Mouse (Mus musculus) limb, embryonic 14.5 days (tissue): ENCODE measurements at regions not wholly inside any gene's neighbourhood (a gene's known extent, or its start where the extent isn't known, plus 50 kb on each side); places are given as distances from the start of the nearest gene placed in this dataset.

Source experiments
- ATAC-seq: fragments of 200-750 bp; cut with Nextera tagmentation; 2 replicates; pipeline ENCODE4 v1.8.0; 2017; ENCODE audit warnings: low read depth, moderate number of reproducible peaks, moderate TSS enrichment; ENCODE audit not compliant: low FRiP score
- DNase-seq: peaks from one replicate; pipeline ENCODE4 v3.0.0-alpha.2; 2015; ENCODE audit warnings: low spot score
- H3K27ac ChIP-seq: fragments of 300-500 bp; sonication (generic); replicated peaks from 2 replicates; pipeline ENCODE4 v1.5.1; 2014; ENCODE audit warnings: low read depth, mild to moderate bottlenecking, low read length, moderate library complexity, mixed read lengths
- H3K27me3 ChIP-seq: fragments of 300-500 bp; sonication (generic); 2 replicates; pipeline ENCODE4 v1.6.1; 2014; ENCODE audit warnings: low read length, mixed read lengths; ENCODE audit not compliant: control insufficient read depth, insufficient read depth
- H3K36me3 ChIP-seq: fragments of 300-500 bp; sonication (generic); 2 replicates; pipeline ENCODE4 v1.6.1; 2014; ENCODE audit warnings: mild to moderate bottlenecking, low read length, moderate library complexity, mixed read lengths; ENCODE audit not compliant: control insufficient read depth, insufficient read depth
- H3K4me1 ChIP-seq: fragments of 300-500 bp; sonication (generic); 2 replicates; pipeline ENCODE4 v1.6.1; 2014; ENCODE audit warnings: antibody characterized with exemption, low read length, mixed read lengths; ENCODE audit not compliant: control insufficient read depth, insufficient read depth
- H3K4me2 ChIP-seq: fragments of 300-500 bp; sonication (generic); replicated peaks from 2 replicates; pipeline ENCODE4 v1.6.1; 2014; ENCODE audit warnings: low read depth, mild to moderate bottlenecking, low read length, moderate library complexity; ENCODE audit not compliant: severe bottlenecking
- H3K4me3 ChIP-seq: fragments of 300-500 bp; sonication (generic); replicated peaks from 2 replicates; pipeline ENCODE4 v1.5.1; 2014; ENCODE audit warnings: low read length
- H3K9ac ChIP-seq: fragments of 300-500 bp; sonication (generic); 2 replicates; pipeline ENCODE4 v1.6.1; 2014; ENCODE audit warnings: mild to moderate bottlenecking, low read depth, low read length, moderate library complexity; ENCODE audit not compliant: severe bottlenecking
- H3K9me3 ChIP-seq: fragments of 300-500 bp; sonication (generic); 2 replicates; pipeline ENCODE4 v1.6.1; 2016; ENCODE audit warnings: low read length; ENCODE audit not compliant: control insufficient read depth
- POLR2A ChIP-seq: fragments of 200-500 bp; IDR thresholded peaks from 2 replicates; pipeline ENCODE4 v1.8.0; 2012; ENCODE audit warnings: inconsistent platforms, mild to moderate bottlenecking, moderate library complexity, borderline replicate concordance; ENCODE audit not compliant: insufficient read depth, insufficient read length; ENCODE audit errors: extremely low read depth
- WGBS: fragments of 180-500 bp; shearing (Covaris S2); extraction: QIAGEN DNeasy Blood & Tissue Kit; methylation state at CpG from one replicate; pipeline ENCODE4 v1.1.7; 2014; 5-methylcytosine and 5-hydroxymethylcytosine counted together

DNA sequence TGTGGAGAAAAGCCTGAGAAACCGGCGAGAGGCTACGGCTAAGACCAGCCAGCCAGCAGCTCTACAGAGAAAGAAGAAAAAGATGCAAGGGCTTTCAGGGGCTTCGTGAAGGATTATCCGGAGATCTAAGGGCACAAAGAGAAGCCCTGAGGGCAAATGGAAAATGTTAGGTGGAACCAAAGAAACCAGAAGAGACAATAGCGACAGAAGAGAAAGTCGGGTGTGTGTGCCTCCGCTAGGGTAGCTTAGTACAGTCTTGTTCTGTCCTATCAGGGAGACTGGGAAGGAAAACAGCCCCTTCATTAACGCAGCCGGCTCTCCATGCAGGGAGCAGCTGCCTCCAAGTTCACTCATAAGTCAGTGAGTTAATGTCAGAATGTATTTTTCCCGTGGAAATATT lies 255.1 kb downstream of the Epha4 start:
- H3K27me3 ChIP-seq = no peaks in the 10 kb centered on the region
- H3K4me1 ChIP-seq = peaks cover 35% of the 10 kb centered on the region
- no peak for TF ChIP-seq POLR2A
- no peak overlapping the region for H3K27ac ChIP-seq
- 43% methylated on average over 11 of the region's 11 CpGs for WGBS
- DNase-seq (no peak), ATAC-seq (no peak)
- H3K4me2 ChIP-seq = no peak overlapping the region
- no peak overlapping the region for H3K9ac ChIP-seq
- H3K4me3 ChIP-seq = no peak overlapping the region
- H3K9me3 ChIP-seq = no peaks in the 10 kb centered on the region
- H3K36me3 ChIP-seq = no peaks in the 10 kb centered on the region

DNA sequence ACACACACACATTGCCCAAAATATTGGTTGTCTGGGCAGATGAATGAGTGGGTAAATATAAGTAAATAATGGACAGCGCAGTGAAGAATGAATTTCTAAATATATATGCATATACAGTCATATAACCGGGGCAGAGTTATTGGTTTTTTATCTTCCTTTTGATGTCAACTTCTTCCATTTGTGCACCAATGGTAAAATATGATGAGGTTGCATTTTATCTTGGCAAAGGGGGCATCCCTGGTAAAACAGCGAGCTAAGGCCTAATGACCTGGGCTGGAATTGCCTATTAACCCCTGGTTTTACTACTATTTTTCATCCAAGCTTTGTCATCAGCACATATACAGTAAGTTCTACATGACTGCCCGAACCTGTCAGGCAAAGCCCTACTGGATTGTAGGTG lies 253.2 kb downstream of the Epha4 start:
- H3K4me2 ChIP-seq = no peak overlapping the region
- DNase-seq (no peak), ATAC-seq (no peak)
- H3K9ac ChIP-seq = no peak overlapping the region
- WGBS = 92% methylated on average over 4 of the region's 4 CpGs
- no peaks in the 10 kb centered on the region for H3K27me3 ChIP-seq
- no peak for TF ChIP-seq POLR2A
- no peaks in the 10 kb centered on the region for H3K9me3 ChIP-seq
- H3K4me3 ChIP-seq = no peak overlapping the region
- H3K4me1 ChIP-seq = peaks cover 35% of the 10 kb centered on the region
- H3K36me3 ChIP-seq = no peaks in the 10 kb centered on the region
- no peak overlapping the region for H3K27ac ChIP-seq

DNA sequence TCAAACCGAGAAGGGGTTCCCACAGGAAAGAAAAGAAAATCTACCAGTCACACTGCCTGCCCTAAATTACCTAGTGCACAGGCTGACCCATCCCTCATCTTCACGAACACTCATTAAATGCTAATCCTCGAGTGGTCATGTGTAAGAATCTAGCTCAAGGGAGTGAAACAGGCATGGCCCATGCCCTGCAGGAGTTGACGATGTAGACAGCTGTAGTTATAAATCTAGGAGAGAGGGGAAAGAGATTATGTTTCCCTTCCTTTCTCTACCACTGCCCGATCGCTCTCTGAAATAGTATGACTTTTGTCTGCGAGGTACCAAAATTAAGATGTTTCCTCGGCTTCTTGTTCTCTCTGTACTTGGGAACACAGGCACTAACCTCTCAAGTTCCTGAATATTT lies 249.2 kb downstream of the Epha4 start:
- Histone ChIP-seq H3K4me2 (no peak overlapping the region), H3K9me3 (no peaks in the 10 kb centered on the region), H3K27ac (no peak overlapping the region), H3K4me1 (peaks cover 9% of the 10 kb centered on the region), H3K36me3 (no peaks in the 10 kb centered on the region), H3K9ac (no peak overlapping the region), H3K4me3 (no peak overlapping the region), H3K27me3 (no peaks in the 10 kb centered on the region)
- DNase-seq (no peak), ATAC-seq (no peak)
- no peak for TF ChIP-seq POLR2A
- 27% methylated on average over 8 of the region's 8 CpGs for WGBS

DNA sequence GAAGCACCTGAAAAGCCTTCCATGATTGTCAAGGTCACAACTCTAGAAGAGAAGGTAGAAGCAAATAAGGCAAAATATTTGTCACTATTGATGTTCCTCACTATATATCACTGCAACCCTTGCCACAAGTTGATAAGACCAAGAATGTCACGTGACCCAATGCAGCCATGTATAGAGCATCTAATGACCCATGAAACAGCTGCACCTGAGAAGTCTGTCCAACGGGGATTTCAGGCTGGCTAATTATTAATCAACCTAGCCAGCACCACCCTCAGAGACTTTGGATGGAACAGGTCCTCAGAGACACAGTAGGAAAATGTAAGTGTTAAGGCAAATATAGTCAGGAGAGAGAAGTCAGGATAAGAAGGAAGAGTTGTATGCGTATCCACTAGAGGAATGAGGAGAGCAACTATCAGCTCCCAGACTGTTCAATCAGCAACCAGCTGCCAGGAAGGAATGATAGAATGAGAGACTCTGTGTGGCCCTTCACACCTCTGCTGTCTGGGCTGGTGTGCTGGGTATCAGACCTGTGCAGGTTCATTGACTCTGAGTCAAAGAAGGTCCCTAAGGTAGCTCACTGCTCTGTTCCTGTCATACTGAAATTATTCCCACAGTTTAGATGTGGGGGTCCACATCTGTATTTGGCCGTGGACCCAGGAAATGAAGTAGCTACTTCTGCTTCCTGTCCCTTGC lies 247.4 kb downstream of the Epha4 start:
- H3K4me1 ChIP-seq = peaks cover 9% of the 10 kb centered on the region
- H3K9me3 ChIP-seq = no peaks in the 10 kb centered on the region
- H3K4me3 ChIP-seq = no peak overlapping the region
- no peaks in the 10 kb centered on the region for H3K27me3 ChIP-seq
- no peak overlapping the region for H3K9ac ChIP-seq
- no peak for DNase-seq
- ATAC-seq = no peak
- 80% methylated on average over 4 of the region's 4 CpGs for WGBS
- no peaks in the 10 kb centered on the region for H3K36me3 ChIP-seq
- no peak overlapping the region for H3K27ac ChIP-seq
- no peak overlapping the region for H3K4me2 ChIP-seq
- no peak for TF ChIP-seq POLR2A

DNA sequence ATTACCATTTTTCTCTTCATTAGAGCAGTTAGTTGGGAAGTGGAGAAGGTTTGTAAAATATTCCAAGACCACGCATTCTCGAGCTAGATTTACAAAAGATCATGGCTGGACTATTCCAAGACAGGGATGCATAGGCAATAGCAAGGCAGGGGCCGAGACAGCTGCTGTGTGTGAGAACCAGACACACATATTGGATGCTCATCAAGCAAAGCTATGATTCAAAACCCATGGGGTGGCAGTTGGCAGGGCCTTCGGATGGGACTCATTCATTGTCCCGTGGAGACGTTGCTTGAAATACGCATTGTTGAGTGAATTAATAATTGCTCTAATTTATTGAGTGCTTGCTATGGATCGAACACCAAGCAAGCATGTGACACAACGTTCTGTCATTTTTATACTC lies 239.6 kb downstream of the Epha4 start:
- TF ChIP-seq POLR2A = no peak
- Histone ChIP-seq H3K9ac (no peak overlapping the region), H3K36me3 (no peaks in the 10 kb centered on the region), H3K4me1 (no peaks in the 10 kb centered on the region), H3K27me3 (no peaks in the 10 kb centered on the region), H3K9me3 (no peaks in the 10 kb centered on the region), H3K4me3 (no peak overlapping the region), H3K27ac (no peak overlapping the region), H3K4me2 (no peak overlapping the region)
- no peak for ATAC-seq
- no peak for DNase-seq
- 56% methylated on average over 9 of the region's 9 CpGs for WGBS
